Mouse (Mus musculus) liver, embryonic 14.5 days (tissue): ENCODE data around the gene Ttc21b.

Source experiments
- CTCF ChIP-seq: IDR thresholded peaks from 2 replicates; pipeline ENCODE4 v1.5.1; 2016; ENCODE audit warnings: antibody characterized with exemption, low read depth, control low read depth
- EP300 ChIP-seq: IDR thresholded peaks from 2 replicates; pipeline ENCODE4 v1.6.1; 2016; ENCODE audit warnings: antibody characterized with exemption, low read depth

DNA sequence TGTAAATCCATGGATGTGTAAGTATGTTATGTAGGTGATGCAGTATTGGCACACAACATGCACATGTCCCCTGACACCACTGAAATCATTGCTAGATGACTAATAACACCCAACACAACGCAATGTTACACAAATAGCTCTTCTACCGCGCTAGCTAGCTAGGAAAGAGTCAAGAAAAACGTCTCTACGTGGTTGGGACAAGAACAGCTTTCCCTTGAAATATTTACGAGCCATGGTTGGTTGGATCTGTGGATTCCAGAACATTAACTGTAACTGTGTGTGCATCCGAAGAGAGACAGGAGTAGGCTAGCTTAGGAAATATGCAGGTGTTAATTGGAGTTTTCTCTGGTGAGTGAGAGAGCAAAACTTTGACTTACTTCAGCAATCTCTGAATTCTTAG, 35.5 kb downstream of the Ttc21b start:
- no peak for TF ChIP-seq EP300
- TF ChIP-seq CTCF: no peak
